Mouse (Mus musculus) right cerebral cortex, adult 2 months (tissue): ENCODE measurements at regions not wholly inside any gene's neighbourhood (a gene's known extent, or its start where the extent isn't known, plus 50 kb on each side); places are given as distances from the start of the nearest gene placed in this dataset.

Experiments
- DNase-seq, 2 experiments: peaks; one replicate each; pipeline ENCODE4 v3.0.0; 2021 to 2022; ENCODE audit warnings: low spot score in 2 of 2

DNA sequence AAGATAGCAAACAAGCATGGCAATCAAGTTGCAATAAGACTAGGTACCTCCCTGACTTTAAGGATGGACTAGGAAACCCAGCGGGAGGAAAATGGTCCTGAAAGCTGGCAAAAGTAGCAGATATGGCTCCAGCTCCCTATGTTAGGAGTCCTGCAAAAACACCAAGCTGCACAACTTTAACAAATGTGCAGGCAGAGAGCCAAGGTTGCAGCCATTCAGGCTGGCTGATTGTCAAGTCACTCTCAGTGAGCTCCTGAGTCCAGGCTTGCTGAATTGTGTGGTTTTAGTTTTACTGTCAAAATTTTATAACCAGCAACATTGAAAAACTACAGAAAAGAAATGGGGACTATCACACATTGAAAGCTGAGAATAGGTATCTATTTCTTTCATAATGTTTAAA is 1122.8 kb upstream of the Slc10a2 start:
- DNase-seq = no peak

DNA sequence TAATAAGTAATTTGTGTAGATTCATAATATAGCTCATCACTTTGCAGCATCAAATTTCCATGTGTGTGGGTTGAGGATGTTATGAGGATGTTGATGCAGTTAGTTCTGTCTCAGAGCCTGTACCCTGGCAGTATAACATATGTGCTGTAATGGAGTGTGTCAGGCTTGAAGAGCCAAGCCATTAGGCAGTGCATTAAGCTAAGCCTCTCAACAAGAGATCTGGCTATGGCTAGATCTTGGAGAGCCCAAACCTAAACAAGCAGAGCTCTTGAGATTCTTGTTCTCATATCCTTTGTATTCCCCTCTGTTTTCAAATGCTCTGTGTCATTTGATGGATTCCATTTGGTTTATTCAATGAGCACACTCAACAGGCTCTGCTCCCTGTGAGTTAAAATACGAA is 1120.0 kb upstream of the Slc10a2 start:
- DNase-seq = no peak

DNA sequence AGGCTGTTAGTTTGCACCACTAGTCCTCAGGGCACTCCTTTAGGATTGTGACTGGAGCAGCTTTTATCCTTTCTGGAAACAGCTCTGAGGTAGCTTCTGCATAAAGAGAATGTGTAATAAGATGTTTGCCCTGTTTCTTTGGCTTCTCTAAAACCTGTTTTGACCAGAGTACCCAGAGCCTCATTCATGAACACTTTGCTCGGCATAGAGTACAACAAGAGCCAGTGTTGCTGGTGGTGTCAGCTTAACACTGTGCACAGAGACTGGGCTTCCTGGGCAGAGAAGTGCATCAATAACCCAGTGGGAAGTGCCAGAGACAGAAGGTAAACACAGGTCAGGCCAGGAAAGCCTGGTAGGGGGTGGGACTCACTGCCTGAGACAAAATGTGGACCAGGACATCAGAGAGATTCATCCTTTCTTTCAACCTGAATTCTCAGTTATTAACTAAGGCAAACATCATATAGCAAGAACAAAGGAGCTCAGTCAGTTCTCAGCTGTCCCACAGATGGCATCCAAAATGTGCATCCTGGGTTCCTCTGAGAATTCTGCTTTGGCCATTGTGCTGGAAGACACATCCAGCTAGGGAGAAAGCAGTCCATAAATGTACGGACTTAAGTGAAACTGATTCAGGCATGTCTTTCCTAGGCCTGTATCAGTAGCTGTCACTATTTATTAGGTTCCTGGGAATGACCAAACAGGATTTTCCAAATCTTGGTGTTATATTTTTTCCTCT is 1102.6 kb upstream of the Slc10a2 start:
- DNase-seq = peak in 1 of 2 experiments; percentile 4

DNA sequence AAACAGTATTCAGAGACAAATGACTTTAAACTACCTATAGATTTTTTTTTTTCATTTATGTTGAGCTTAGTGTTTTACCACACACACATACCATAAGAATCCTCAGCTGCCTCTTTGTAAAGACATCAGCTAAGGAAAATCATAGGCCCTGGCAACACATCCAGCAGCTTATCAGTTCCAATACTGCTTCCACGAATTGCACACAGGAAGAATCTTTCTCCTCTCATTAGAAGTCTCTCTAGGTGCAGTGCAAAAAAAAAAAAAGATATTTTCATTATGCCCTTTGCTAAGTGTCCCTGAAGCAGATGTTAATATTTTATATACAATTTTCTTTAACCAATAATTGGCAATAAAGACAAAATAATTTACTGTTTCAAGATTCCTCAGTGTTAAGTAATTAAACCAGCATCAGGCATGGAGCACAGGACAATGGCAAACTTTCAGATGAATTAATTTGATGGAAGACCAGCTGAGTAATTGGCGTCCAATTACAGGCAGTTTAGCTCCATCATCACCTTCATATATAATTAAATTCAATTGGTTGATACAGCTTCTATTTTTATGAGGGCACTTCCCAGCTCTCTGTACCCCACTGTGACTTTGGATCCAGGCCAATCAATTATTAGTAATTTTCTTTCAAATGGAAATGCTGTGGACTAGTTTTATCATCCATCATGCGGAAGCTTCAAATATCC is 1099.0 kb upstream of the Slc10a2 start:
- no peak for DNase-seq

DNA sequence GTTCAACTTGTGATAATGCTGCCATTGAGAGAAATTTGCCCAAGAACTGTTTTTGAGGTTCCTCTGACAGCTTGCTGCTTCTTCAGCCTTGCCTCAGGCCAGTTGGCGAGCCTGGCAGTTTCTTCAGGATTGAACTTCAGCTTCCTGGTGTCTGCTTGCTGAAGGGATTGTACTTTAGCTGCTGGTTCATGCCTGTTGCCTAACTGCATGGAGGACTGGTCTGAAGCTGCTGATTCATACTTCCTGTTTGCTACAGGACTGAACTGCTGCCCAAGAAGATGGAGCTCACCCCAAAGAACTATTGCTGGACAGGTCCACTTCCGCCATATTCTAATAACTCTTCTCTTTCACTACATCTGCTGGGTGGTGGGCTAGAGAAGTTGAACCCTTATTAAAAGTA is 1086.3 kb upstream of the Slc10a2 start:
- no peak for DNase-seq

DNA sequence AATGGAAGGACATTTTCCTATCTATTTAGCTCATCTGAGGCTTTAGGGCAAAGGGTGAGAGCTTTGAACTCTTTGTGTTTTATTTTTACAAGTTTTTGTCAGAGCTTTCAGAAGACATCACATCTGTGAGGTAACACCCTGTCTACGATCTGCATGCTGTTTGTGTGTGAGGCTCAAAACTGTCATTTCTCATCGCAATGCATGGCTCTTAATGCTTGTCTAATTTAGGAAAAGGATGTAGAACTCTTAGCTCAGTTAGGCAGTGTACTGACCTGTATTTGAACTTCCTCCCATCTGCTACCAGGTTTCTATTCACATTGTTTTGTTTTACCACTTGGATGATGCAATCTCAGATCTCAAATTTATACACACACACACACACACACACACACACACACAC is 1083.3 kb upstream of the Slc10a2 start:
- no peak for DNase-seq

DNA sequence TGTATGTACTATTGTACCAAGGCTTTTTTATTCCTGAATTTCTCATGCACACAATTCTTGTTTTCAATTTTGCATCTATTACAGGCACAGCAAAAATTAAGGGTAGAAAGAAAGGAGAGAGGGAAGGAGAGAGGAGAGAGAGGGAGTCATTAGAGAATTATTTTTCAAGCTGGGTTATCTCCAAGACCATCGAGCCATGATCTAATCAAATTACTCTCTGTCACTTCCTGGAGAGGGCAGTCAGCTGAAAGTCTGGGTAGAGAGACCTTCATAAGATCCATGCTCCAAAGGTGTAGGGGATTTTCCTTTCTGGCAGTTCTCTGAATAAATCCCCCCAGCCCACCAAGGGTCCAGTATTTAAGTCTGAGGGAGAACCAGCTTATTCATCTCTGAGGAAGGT is 1081.4 kb upstream of the Slc10a2 start:
- no peak for DNase-seq

DNA sequence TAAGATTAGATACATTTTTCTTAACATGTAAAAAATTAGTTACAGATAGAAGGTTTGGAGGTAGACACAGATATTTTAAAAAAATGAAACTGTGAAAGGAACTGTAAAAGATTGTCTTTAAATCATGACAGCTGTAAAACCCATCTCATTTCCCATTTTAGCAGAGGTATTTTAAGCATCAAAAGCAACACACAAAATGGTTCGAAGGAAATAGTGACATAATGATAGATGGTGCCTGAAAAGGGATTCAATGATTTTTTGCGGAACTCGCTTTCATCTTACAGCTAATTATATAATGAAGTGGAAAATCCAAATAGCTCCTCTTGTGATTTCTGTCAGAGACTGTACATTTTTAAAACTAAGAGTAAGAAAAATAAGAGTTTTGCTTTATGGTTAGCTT is 1074.5 kb upstream of the Slc10a2 start:
- DNase-seq = no peak

DNA sequence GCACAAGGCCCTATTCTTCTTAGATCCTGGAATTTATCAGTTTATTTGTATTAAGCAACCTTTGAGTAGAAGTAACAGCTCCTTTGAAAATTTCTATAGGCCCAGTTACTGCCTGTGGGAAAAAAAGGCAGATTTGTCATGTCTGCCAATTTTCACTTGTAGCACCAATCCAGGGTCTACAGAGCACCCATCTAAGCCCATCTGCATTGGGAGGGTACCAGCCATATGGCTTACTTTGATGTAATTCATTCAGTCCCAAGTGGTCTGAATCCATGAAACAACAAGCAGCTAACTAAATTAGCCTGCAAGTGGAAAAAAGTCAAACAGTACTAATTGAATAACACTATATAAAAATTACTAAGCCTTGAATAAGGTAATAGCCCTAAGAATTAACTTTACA is 1061.3 kb upstream of the Slc10a2 start:
- DNase-seq = no peak

DNA sequence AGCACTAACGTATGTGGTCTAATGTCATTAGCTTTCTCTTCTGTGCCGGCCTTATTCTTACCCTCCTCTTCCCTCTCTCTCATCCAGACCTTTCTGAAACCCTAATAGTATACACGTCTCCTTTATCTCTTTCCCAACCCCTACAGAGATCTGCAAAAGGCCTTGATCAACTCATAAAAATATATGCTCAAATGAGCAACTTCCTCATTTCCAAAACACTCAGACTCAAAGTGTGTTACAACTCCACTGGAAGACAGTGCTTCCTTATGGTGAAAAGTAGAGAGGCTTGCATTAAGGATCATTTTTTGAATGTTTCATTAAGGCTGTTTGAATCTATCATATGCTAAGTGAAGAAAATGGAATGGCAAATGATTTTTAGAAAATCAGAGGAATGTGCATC is 1060.1 kb upstream of the Slc10a2 start:
- no peak for DNase-seq

DNA sequence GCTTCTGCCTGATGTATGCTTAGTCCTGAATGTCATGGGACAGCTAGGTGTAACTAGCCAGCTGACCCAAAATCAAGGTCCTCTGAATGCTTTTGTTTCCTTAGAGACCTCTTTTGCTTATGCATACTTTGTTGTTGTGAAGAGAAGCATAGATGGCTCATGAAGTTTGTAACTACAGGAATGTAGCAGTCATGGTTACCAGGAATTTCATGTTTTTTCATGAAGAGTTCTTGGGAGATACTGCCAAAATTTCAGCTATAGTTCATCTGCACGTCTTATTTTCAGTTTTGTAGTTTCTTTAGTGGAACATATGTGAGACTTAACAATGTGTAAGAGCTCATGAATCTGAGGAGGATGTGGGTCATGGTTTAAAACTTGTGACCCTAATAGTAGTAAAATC is 1059.6 kb upstream of the Slc10a2 start:
- no peak for DNase-seq

DNA sequence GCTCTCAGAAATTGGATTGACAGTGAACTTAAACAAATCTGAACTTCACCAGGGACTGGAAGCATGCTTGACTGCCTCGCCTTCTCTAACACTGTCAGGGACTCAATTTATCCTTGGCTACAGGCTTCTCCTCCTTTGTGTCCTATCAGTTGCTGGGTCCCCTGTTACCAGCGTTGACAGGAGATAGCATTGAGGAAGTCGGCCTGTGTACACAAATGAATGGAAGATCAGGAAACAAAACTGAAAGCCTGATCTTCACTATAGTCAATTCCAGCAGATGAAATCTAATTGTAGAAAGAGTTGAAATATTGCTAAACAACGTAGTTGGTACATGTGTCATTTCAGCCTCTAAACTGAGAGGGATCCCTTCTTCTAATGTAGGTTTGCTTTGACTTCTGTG is 1039.4 kb upstream of the Slc10a2 start:
- DNase-seq = no peak

DNA sequence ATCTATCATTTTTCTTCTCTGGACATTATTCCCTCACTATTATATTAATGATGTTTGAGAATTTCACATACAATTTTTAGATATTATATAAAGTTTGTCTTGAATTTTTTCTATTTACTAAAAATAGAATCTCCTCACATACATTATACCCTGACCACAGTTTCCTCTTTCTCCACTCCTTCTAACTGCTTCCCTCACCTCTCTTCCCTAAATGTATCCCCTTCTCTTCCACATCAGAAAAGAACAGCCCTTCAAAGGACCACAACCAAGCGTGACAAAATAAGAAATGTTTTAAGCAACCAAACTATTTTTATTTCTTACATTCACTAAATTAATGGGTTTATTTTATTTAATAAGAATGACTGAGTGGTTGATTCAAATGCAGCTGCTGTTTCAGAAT is 1034.9 kb upstream of the Slc10a2 start:
- no peak for DNase-seq

DNA sequence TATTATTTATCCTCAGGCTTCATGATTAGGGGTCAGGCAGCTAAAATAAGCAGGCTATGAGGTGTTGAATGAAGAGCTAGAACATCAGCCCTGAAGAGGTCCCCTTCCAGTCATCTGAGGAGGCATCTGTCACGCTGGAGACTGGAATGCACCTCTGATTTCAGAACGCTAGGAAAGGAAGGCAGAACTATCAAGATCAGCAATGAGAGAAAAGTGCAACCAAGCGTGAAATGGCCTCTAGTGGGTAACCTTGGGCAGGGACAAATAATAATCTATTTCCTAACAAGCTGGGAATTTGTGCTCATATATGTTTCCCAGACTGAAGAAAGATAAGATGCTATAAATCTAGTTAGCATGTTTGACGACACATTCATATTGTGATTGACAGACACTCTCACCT is 1034.0 kb upstream of the Slc10a2 start:
- DNase-seq = no peak

DNA sequence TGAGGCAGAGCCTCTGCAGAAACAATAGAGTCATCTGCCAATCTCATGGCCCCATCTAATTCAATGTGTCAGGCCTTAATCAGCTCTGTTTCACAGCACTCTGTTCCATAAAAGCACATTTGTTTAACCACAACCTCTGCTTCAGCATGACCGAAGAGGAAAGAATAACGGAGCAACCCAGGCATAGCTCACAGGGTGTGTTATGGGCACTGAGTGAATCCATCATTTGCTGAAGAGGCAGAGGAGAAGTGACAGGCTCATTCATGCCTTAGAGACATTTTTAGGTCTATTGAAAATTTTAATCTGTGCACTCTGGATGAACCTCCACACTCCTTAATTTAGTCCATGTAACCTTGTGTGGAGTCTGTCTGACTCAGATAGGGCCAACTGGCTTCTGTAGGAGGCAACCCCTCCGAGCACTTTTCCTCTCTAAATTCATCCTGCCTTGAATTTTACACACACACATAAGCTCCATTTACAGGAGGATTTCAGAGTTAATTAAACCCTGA is 1027.1 kb upstream of the Slc10a2 start:
- DNase-seq = peak in 1 of 2 experiments; percentile 8

DNA sequence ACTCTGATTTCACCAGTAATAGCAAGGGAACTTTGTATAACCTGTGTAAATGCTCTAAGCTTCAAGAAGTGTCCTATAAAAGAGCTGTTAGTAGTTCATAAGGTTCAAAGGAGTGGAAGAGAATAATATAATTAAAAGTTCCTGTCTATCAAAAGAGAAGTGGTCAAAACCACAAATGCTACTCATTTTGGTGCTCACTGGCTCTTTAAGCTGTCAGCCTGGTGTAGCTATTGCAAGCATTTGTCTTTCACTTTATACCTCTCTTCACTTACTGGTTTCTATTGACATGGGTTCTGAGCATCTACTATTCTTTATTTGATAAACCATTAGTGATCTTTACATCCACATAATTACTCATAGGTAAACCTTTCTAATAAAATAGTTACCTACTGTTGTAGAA is 1020.1 kb upstream of the Slc10a2 start:
- DNase-seq = no peak

DNA sequence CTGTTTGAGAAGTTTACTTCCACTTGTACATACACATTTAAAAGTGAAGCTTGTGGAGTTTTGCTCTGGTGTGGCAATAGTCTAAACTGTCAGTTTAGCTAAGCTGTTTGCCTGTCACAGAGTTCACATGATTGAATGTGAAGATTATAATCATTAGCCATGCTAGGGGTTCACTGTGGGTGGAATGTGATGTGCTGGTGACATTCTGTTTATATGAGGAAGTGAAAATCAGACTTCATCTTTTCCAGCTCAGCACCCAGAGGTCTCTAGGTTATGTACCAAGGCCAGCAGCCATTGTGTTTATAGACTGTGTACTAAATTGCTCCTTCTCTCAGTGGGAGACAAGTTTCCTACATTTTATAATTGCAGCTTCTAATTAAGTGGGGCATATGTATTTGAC is 1014.4 kb upstream of the Slc10a2 start:
- no peak for DNase-seq

DNA sequence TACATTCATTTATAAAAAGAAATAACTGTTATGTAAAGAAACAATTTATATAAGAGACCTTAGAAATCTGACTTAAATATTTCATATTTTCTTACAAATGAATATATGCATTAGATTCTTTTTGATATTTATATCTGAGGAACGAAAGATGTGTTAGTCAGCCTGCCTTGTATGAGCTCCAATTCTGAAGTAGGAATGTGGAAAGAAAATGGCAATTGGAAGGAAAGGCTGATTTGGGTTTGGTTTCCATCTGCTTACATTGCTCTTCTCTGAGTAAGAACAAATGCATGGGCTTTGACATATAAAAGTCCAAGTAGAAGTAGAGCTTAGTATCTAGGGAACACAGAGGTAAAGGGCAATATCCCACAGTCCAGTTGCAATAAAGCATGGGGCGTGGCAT is 1006.2 kb upstream of the Slc10a2 start:
- DNase-seq = no peak

DNA sequence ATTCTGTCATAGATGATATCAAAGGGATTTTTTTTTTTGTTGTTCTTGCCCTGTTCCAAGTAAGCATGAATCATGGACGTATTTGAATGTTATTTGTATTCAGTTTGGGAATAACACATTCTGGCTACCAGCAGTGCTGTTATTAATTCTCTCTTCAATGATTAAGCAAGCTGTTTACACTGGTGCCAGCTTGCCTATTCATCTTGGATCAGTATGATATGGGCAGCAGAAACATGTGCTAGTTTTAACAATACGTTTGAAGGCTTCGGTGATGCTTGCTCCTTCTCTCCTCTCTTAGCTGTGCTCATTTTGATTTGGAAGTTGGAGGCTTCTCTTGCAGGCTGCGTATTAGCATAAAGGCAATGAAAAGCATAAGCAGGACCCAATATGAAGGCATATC is 984.9 kb upstream of the Slc10a2 start:
- no peak for DNase-seq

DNA sequence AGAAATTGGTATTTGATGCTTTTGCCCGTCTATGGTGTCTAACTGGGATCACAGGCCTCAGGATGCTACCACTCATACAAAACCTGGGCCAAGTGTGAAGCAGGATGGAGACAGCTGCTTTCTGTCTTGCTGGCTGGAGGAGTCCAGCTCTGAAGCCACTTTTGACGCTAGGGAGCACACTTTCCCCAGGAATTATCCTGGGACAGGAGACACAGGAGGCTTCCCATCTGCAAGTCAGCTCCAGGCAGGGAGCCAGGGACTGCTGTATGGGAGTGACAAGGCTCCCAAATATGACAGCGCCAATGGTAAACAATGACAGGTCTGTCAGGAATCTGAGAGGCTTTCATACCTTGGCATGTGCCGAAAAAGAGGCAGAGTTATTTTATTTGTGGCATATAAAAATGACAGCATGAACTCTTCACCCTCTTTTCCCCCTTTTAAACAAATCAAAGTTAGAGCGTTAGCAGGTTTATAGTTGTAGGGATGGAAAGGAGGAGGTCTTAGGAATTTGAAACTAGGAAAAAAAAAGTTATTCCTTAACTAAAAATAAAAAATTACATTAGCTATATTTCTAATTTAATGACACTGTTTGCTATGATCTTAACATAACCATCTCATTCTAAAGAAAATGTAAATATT is 938.9 kb upstream of the Slc10a2 start:
- DNase-seq = peak; percentile 47 to 58

DNA sequence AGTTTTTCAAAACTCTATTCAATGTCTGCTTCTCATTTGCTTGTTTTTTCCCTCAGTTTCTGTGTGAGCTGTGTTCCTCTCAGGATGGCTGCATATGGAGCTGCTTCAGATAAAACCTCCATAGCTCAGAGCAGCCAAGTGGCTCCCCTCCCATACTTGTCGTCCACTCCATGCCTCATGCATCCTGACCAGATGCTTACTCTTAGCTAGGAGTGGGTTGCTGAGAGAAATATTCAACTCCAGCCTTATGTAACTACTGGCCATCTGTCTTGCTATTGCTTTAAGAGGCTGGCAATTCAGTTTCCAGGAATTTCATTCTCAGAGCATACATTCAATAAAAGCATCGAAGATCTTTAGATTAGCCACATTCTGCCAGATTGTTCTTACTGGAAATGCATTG is 907.1 kb upstream of the Slc10a2 start:
- peak; percentile 30 to 38 for DNase-seq

DNA sequence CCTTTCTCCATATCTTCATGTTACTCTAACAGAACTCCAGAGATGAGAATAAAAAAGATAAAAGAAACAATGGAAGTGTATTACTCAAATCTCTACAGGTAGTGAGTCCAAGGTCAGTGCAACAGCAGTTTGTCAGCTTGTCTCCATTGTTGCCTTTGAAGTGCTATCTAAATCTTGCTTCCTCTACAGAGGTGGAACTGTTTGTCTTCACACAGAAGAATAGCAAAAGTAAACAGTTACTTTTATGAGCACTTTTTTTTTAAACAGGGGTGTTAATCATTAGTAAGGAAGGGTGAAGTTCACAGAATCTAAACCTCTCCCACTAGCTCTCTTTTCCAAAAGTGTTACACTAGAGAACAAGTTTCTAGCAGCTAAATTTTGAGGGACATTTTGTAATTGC is 906.0 kb upstream of the Slc10a2 start:
- DNase-seq = no peak

DNA sequence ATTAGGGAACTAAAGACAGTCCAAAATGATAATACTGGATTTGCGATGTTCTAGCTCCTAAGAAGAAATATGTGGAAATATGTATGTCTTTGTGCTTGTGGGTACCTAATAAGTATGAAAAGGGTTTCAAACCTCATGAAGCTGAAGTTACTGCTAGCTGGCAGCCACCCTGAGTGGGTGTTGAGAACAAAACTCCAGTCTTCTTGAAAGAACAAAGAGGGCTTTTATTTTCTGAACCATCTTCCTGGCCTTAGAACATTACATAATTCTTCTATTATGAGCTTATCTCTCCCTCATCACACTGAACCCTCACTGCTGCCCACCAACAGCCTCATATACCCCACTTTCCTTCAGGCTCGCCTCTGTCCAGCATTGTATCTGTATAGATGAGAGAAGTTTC is 905.6 kb upstream of the Slc10a2 start:
- peak in 1 of 2 experiments; percentile 4 for DNase-seq
